Mouse (Mus musculus) testis, adult 2 months (tissue): Measurements from ENCODE around the gene Snai1. TPM values are rescaled to one million over a fixed set of nuclear protein-coding genes. Genes with fewer than 3 reads are reported as not detected.

Source experiments
- H3K27ac ChIP-seq: fragments of 200-500 bp; 2 replicates; pipeline ENCODE4 v1.5.1; 2012; ENCODE audit warnings: low read depth, low read length; ENCODE audit not compliant: control insufficient read depth, insufficient read depth
- H3K27me3 ChIP-seq: fragments of 200-500 bp; 2 replicates; pipeline ENCODE4 v1.6.1; 2012; ENCODE audit warnings: mild to moderate bottlenecking, low read length, moderate library complexity; ENCODE audit not compliant: control insufficient read depth, insufficient read depth
- H3K36me3 ChIP-seq: fragments of 200-500 bp; 2 replicates; pipeline ENCODE4 v1.6.1; 2012; ENCODE audit warnings: mild to moderate bottlenecking, low read length; ENCODE audit not compliant: control insufficient read depth, insufficient read depth
- H3K4me1 ChIP-seq: fragments of 200-500 bp; 2 replicates; pipeline ENCODE4 v1.6.1; 2012; ENCODE audit warnings: low read length; ENCODE audit not compliant: control insufficient read depth, insufficient read depth
- H3K4me3 ChIP-seq: fragments of 200-500 bp; 2 replicates; pipeline ENCODE4 v1.5.1; 2012; ENCODE audit warnings: low read depth, mild to moderate bottlenecking, low read length, moderate library complexity, mixed read lengths; ENCODE audit not compliant: control insufficient read depth
- CTCF ChIP-seq: fragments of 200-500 bp; IDR thresholded peaks from 2 replicates; pipeline ENCODE4 v1.5.1; 2012; ENCODE audit warnings: low read depth, mild to moderate bottlenecking, inconsistent platforms, low read length, moderate library complexity; ENCODE audit not compliant: control insufficient read depth, insufficient read depth, insufficient replicate concordance
- POLR2A ChIP-seq: fragments of 200-500 bp; IDR thresholded peaks from 2 replicates; pipeline ENCODE4 v1.6.1; 2012; ENCODE audit warnings: low read depth, mild to moderate bottlenecking, inconsistent platforms, low read length, moderate library complexity; ENCODE audit not compliant: control insufficient read depth
- polyA plus RNA-seq: library from polyadenylated mRNA; depleted of rRNA; stranded (reverse); fragments of >200 nt; gene quantifications from 2 replicates; pipeline ENCODE4 v1.2.3, GENCODE M21; 2012

Gene Snai1
- polyA plus RNA-seq, 1 experiment, result 7.9 TPM

DNA sequence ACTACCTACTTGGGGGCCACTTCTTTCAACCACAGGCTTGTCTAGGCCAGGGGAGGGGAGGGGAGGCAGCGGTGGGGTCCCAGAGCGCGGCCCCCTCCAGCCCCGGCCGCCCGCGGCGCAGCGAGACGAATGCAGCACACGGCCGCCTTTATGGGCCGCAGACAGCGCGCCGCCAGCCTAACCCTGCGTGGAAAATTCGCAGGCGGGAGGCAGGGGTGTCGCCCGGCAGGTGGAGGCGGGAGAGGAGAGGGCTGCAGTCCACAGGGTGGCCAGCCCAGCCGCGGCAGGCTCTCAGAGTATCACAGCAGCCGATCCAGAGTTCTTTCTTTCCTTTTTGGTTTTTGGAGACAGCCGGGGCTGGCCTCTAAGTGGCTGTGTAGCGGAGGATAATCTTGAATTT is 21.4 kb downstream of the Snai1 start:
- H3K36me3 ChIP-seq, result no peaks in the 10 kb centered on the region
- TF ChIP-seq POLR2A (no peak), CTCF (no peak)
- H3K4me3 ChIP-seq, result no peak overlapping the region; the same call in 1 of the 2 replicates
- H3K27ac ChIP-seq, result no peak overlapping the region
- peaks cover 6% of the 10 kb centered on the region; the same call in 1 of the 2 replicates for H3K4me1 ChIP-seq
- H3K27me3 ChIP-seq, result no peaks in the 10 kb centered on the region

DNA sequence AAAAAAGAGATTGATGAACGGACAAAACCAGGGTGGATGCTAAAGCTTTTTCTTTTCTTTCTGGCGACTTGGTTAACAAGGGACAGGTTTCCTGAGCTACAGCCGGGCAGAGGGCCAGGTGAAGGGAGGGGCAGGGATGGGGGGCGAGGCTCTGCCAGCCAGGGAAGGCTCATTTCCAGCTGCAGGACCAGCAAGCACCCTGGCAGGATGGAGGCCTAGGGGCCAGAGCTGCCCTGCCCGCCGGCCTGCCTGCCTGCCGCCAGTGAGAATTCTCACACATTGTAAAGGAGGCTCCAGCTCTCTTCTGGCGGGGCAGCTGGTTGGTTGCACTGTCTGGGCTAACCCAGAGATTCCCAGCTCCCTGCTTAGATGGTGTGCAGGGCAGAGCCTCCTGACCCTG is 24.1 kb downstream of the Snai1 start:
- Histone ChIP-seq H3K27ac (no peak overlapping the region), H3K4me3 (no peak overlapping the region), H3K36me3 (no peaks in the 10 kb centered on the region), H3K27me3 (no peaks in the 10 kb centered on the region), H3K4me1 (peaks cover 9% of the 10 kb centered on the region; the same call in 1 of the 2 replicates)
- no peak for TF ChIP-seq POLR2A
- no peak for TF ChIP-seq CTCF

DNA sequence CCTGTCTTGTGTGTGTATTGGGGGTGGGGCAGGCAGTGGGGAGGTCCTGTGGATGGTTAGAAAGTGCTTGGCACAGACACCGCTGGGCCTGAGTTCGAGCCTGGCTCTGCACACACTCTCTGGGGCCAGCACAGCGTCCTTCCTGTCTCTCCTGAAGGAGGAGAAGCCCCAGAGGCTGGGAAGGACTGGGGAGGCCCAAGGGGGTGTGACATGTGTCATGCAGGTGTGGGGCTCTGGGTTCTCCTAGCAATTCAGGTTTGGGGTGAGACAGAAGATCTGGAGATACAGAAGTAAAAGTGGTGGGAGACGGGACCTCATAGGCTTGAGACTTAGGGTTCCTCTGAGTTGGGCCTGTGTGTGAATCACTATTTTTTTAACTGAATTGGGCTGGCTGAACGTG is 25.0 kb downstream of the Snai1 start:
- Histone ChIP-seq H3K27ac (no peak overlapping the region), H3K27me3 (no peaks in the 10 kb centered on the region), H3K36me3 (no peaks in the 10 kb centered on the region), H3K4me3 (no peak overlapping the region), H3K4me1 (peaks cover 9% of the 10 kb centered on the region; the same call in 1 of the 2 replicates)
- TF ChIP-seq POLR2A (no peak), CTCF (no peak)

DNA sequence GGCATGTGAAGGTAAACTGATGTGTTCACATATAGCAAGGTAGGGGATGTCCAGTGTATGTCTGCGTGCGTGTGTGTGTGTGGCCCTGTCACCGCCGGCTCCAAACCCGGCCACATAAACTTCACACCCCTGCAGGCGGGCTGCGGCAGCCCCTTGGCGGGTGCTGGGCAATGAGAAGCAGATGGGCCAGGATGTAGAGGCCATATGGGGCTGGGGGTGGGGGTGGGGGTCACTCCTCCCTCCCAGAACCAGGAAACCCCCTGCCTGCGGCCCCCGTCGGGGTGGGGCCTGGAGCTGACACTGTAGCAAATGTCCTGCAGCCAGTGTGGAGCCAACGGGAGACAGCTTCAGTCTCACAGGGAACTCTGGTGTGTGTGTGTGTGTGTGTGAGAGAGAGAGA is 25.7 kb downstream of the Snai1 start:
- no peak overlapping the region for H3K4me3 ChIP-seq
- no peaks in the 10 kb centered on the region for H3K27me3 ChIP-seq
- no peak overlapping the region for H3K27ac ChIP-seq
- H3K36me3 ChIP-seq, result no peaks in the 10 kb centered on the region
- TF ChIP-seq CTCF (no peak), POLR2A (no peak)
- peaks cover 9% of the 10 kb centered on the region; the same call in 1 of the 2 replicates for H3K4me1 ChIP-seq

DNA sequence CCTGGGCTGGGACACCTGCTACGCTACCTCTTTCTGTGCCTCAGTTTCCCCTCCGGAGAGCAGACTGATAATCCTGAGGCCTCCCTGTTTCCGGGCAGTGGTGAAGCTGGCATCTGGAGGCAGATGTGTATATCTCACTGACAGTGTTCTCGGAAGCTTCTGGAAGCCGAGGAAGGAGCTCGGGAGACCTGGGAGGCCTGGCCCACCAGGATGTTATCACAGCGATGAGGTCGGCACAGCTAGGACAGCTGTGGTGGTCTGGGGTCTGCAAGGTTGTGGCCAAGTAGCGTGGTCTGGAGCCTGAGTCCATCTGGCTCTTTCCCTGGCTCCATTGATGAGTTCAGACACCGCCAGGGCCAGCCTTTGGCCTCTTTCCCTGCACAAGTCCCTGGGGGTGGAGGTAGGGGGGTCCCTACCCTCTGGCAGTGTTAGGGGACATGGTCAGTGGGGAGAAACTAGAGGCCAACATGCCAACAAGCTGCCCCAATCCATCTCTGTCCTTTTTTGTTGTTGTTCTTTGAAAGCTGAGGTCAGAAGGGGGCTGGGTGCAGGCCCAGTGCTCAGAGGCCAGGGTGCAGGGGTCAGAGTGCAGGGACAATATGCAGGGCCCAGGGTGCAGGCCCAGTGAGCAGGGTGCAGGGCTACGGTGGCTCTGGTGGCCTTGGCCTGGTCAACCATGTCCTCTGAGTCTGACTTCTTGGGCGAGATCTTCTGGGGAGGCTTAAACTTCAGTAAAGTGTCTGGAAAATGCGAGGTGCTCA is 26.7 kb downstream of the Snai1 start:
- Histone ChIP-seq H3K27me3 (no peaks in the 10 kb centered on the region), H3K36me3 (no peaks in the 10 kb centered on the region), H3K4me1 (peaks cover 5% of the 10 kb centered on the region; the same call in 1 of the 2 replicates), H3K4me3 (no peak overlapping the region), H3K27ac (no peak overlapping the region)
- TF ChIP-seq CTCF (no peak), POLR2A (no peak)

DNA sequence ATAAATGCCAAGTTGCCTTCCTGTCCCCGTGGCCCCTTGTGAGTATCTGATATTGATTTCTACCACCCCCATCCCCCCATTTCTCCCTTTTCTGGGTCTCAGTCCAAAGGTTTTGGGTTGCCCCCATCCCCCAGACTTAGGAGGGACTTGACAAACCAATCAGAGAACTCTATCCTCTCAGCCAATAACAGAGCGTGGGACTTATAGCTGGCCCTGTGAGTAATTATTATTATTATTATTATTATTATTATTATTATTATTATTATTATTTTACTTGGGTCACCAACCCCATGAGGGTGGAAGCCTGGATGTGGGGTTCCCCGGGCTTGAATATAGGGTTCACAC is 27.3 kb downstream of the Snai1 start:
- no peak overlapping the region for H3K4me3 ChIP-seq
- H3K27ac ChIP-seq, result no peak overlapping the region
- H3K4me1 ChIP-seq, result peaks cover 3% of the 10 kb centered on the region; the same call in 1 of the 2 replicates
- no peaks in the 10 kb centered on the region for H3K36me3 ChIP-seq
- H3K27me3 ChIP-seq, result no peaks in the 10 kb centered on the region
- TF ChIP-seq CTCF (no peak), POLR2A (no peak)

DNA sequence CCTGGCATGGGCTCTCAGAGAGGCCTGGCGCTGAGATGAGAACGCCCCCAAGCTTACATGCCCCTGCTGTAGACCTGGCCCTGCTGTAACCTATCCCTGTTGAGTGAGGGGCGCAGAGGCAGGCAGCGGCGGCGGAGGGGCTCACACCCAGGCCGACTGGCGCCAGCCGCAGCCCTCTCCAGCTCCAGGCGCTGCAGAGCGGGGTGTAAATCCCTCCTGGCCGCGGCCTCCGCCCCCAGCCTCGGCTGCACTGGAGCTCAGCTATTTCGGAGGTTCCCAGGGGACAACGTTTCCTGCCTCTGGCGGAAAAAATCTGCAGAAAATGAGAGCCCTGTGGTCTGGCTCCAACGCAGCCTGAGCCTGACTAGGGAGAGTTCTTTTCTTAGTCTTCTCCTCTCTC is 27.7 kb downstream of the Snai1 start:
- TF ChIP-seq CTCF, result no peak
- no peak for TF ChIP-seq POLR2A
- no peak overlapping the region for H3K27ac ChIP-seq
- H3K4me1 ChIP-seq, result peaks cover 4% of the 10 kb centered on the region
- H3K36me3 ChIP-seq, result no peaks in the 10 kb centered on the region
- H3K27me3 ChIP-seq, result no peaks in the 10 kb centered on the region
- H3K4me3 ChIP-seq, result no peak overlapping the region
